Mouse (Mus musculus) spleen, adult 2 months (tissue): Measurements from ENCODE around the gene Mapk6.
"Not testable (repeated sequence)": the region's sequence is repeated elsewhere in the genome, so short reads cannot be mapped to it uniquely, and the experiment has no call there.

Experiments used
- CTCF ChIP-seq: fragments of 200-500 bp; IDR thresholded peaks from 2 replicates; pipeline ENCODE4 v1.5.1; 2011; ENCODE audit warnings: mild to moderate bottlenecking, inconsistent platforms; ENCODE audit not compliant: insufficient read depth, insufficient read length, insufficient replicate concordance; ENCODE audit errors: extremely low read depth
- POLR2A ChIP-seq: fragments of 200-500 bp; IDR thresholded peaks from 2 replicates; pipeline ENCODE4 v1.6.1; 2011; ENCODE audit warnings: low read depth, low read length, inconsistent platforms

DNA sequence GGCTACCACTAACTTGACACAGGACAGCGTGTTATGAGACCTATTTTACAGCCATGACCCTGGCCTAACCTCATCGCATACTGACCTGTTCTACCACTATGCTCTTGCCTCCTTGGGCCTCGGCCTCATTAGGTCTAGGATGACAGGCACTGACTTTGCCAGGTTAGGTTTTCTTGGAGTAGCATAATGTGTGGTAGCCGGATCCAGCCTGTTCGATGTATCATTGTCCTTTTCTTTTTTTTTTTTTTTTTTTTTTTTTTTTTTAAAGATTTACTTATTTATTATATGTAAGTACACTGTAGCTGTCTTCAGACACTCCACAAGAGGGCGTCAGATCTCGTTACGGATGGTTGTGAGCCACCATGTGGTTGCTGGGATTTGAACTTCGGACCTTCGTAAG lies 36.8 kb upstream of the Mapk6 start:
- not testable (repeated sequence) for TF ChIP-seq POLR2A, CTCF
